Mouse (Mus musculus) right cerebral cortex, postnatal 4 days (tissue): ENCODE measurements around the gene Tmpo.

ENCODE experiments used
- DNase-seq: peaks from one replicate; pipeline ENCODE4 v3.0.0-alpha.2; 2022

Tmpo gene

GRCm38 (mm10) chr10:91153894-91154503, 27.1 kb downstream of the Tmpo start:
- no peak for DNase-seq

- no peak for DNase-seq
Measured at GRCm38 (mm10) chr10:91145413-91145812, 35.7 kb downstream of the Tmpo start.

DNA sequence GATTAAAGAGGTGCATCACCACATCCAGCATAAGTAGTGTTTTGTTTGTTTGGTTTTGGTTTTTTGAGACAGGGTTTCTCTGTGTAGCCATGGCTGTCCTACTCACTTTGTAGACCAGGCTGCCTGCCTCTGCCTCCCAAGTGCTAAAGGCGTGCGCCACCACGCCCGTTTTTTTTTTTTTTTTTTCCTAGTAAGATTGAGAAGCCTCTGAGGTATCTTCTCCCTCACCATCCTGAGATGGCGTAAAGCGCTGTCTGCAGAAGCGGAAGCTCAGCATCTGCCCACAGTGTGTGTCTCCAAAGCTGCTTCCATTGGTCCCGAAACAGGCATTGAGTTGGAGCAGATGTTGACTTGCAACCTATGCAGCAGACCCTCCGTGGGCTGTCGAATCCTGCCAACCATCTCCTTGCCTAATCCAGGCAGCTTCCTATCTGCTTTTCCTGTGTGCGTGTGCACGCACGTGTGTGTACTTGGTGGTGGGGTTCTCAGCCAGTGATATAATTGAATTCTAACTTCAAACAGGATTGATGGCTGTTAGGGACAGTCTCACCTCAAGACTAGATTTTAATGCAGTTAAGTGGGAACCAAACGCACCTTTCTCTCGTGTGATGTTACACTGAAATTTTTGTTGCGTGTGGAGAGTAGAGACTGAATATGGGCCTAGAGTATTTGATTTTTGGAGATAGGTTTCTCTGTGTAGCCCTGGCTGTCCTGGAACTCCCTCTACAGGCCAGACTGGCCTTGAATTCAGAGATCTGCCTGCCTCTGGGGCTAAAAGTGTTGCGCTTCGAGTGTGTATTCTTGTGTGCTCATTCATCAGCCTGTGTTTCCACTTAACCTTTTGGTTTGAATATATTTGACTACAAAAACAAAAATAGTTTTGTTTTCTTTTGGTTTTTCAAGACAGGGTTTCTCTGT, 37.5 kb downstream of the Tmpo start:
- DNase-seq, result no peak

DNA sequence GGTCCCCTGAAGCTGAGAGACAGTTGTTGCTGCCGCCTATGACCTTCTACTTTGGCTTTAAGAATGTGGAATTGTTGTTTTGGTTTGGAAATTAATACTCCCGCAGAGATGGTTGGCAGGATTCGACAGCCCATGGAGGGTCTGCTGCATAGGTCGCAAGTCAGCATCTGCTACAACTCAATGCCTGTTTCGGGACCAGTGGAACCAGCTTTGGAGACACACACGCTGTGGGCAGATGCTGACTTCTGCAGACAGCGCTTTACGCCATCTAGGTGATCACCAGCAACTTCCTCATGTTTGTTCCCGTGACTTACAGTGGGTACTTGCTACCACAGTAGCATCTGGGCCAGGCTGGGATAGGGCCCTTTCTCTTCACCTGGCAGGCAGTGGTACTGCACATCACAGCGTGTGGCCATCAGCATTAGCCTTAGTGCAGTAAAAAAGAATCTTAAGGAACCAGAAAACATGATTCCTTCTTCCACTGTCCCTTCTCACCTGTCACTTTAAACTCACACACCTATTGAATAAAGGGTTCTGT, 38.4 kb downstream of the Tmpo start:
- DNase-seq, result no peak

GRCm38 (mm10) chr10:91141564-91141963, 39.6 kb downstream of the Tmpo start:
- DNase-seq, result no peak

DNA sequence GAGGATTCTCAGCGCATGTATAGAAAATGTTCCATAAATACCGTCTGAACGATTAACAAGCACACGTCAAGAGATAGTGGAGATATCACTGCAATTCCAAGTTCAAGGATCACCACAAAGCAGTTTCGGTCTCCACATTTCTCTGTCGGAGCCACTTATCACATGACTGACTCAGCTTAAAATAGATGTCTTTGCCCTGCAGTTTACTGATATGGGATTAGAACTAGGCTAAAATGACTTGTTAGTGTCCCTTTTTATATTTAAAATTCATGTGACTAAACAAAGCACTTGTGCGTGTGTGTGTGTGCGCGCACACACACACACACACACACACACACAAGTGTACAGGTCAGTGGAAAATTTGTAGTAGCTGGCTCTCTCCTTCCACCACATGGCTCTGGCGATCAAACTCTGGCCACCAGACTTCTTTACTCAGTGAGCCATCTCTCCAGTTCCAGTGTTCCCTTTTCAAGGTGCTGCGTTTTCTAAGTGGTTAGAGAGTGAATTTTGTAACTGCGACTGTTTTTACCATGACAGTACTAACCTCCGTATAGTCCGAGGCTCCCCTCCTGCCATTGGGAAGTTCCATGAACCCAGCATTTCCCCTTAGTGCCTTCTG, 41.9 kb downstream of the Tmpo start:
- DNase-seq, result no peak

- no peak for DNase-seq
Measured at GRCm38 (mm10) chr10:91138317-91138716, 42.8 kb downstream of the Tmpo start.

- DNase-seq, result no peak
Measured at GRCm38 (mm10) chr10:91137400-91137799, 43.7 kb downstream of the Tmpo start.

GRCm38 (mm10) chr10:91135302-91135972, 45.7 kb downstream of the Tmpo start:
- no peak for DNase-seq

DNA sequence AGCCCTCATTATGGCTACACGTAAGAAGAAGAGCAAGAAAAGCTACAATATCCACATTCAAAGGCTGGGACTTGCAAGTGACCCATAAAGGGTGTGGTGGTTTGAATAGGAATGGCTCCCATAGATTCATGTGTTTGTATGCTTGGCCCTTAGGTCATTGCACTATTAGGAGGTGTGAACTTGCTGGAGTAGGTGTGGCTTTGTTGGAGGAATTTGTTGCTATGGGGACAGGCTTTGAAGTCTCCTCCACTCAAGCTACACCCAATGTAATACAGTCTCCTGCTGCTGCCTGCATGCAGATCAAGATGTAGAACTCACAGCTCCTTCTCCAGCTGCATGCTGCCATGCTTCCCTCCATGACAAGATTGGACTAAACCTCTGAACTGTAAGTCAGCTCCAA, 49.5 kb downstream of the Tmpo start:
- DNase-seq, result no peak

- DNase-seq, result no peak
Measured at GRCm38 (mm10) chr10:91130792-91131191, 50.3 kb downstream of the Tmpo start.

GRCm38 (mm10) chr10:91128551-91129160, 52.5 kb downstream of the Tmpo start:
- no peak for DNase-seq

DNA sequence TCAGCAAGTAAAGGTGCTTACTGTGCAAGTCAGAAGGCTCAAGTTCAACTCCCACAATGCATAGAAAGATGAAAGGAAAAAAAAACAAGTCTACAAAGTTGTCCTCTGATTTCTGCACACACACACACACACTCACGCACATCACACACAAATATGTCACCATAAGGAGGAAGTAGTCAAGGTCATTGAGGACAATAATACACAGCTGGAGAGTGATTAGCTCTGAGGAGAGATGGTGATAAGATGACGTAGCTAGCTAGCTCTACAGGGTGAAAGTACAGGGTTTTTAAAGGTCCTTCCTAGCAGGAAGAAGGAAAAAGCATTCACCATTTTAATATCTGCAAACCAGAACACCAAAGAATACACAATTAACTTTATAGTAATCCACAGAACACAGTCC, 53.7 kb downstream of the Tmpo start:
- DNase-seq, result no peak

GRCm38 (mm10) chr10:91126618-91127355, 54.3 kb downstream of the Tmpo start:
- DNase-seq, result no peak

DNA sequence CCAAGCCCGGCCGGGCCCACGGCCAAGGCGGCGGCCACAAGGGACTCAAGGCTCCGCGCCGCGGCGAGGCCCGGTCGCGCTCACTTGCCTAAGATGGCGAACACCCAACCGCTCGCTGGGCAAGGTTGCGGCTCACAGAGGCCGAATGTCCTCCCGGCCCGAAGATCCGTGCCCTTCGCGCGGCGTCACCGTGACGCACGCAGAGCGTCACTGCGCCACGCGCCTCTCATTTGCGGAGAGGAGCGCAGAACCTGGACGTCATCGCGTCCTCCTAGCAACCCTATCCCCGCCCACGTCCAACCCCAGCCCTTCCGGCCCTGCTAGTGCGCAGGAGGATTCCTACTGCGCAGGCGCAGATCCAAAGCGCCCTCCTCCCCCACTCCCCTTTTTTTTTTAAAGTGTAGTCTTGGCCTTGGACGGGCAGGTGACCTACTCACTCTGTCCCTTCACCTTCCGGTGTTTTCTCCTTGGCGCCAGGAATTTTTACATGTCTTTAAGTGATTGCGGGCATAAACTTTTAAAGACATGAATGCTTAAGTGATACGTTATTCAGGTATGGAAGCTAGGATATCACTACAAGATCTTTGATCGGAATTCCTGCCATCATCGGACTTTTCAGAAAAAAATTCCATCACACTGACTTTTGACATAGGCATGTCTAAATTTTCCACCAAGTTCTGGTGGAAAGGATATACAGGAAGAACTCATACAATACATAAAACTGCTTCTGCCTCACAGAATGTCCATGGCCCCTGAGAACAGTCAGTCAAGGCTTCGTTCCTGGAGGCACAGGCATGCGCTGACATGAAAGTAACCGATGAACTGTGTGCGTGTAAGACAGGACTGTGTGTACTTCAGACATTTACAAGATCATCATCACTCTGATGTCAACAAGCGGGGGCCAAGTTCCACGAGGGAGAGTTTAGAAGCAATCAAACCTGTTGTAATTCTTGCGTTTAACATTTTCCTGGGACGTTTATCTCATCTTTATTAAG, 57.0 kb downstream of the Tmpo start, which contains the start of gene Slc25a3:
Slc25a3 (minus strand) TSS at position 232 of the 995 bp plus-strand sequence.
- DNase-seq, result peak; percentile 97

GRCm38 (mm10) chr10:91123281-91123827, 57.8 kb downstream of the Tmpo start:
- peak; percentile 8 for DNase-seq

- no peak for DNase-seq
Measured at GRCm38 (mm10) chr10:91122646-91123045, 58.5 kb downstream of the Tmpo start.

- DNase-seq, result no peak
Measured at GRCm38 (mm10) chr10:91116958-91117357, 64.2 kb downstream of the Tmpo start.

- no peak for DNase-seq
Measured at GRCm38 (mm10) chr10:91109841-91110240, 71.3 kb downstream of the Tmpo start.

GRCm38 (mm10) chr10:91105981-91106380, 75.1 kb downstream of the Tmpo start:
- DNase-seq, result no peak
